Mouse (Mus musculus) Muller cell, postnatal 12 days (primary cell): ENCODE measurements around the gene Usp10.

ENCODE experiments used
- DNase-seq: peaks from one replicate; pipeline ENCODE4 v3.0.0-alpha.2; 2015; ENCODE audit errors: inconsistent ontology term

The Usp10 gene

DNA sequence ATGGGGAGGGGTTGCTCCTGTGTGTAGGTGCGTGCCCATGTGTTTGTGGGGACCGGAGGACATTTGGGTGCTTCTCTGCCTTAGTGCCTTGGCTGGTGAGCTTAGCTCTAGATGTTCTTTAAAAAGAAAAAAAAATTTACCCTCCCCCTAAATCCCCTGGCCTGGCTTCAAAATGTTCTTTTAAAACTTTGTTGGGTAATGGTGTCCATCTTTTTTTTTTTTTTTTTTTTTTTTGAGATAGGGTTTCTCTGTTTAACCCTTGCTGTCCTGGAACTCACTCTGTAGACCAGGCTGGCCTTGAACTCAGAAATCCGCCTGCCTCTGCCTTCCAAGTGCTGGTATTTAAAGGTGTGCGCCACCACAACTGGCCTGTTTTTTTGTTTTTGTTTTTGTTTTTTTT lies 5.1 kb downstream of the Usp10 start:
- no peak for DNase-seq

DNA sequence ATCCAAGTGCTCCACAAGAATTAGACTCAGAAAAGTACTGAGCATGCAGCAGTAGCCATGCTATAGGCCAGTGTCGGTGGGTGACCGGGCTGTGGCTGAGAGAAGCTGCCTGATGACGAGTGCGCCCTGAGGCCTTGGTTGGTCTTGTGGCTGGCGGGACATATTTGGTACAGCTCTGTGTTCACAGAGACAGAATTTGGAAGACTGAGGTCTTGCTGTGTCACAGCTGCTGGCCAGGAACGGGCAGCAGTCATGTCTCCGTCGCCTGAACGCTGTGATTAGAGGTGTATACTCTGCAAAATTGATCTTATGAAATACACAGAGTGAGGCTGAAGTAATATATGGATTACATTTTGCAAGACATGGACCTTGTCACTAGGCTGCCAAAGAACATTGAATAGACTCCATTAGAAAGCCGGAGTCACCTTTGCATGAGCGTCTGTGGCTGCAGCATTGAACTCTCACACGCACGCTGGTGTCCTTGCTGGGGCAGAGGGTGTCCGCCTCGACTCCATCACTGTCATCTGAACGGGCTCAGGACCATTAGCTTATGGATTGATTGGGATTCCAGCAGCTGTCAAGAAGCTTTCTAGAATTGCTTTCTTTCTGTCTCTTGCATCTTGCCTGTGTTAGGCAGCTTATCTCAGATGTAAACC lies 6.2 kb downstream of the Usp10 start:
- DNase-seq: peak; percentile 48

DNA sequence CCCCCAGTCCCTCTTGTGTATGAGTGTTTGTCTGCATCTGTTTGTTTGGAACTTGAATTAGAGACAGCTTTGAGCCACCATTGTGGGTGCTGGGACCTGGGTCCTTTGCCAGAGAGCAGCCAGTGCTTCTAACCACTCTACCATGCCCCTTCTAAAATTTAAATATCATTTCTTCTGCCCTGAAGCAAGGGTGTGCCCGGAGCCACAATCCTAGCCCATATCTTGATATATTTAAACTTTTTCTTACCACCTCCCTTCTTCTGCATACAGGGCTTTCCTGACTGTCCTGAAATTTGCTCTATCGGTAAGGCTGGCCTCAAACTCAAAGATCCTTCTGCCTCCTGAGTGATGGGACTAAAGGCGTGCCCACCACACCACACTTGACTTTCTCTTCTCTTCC lies 7.3 kb downstream of the Usp10 start:
- DNase-seq: no peak

DNA sequence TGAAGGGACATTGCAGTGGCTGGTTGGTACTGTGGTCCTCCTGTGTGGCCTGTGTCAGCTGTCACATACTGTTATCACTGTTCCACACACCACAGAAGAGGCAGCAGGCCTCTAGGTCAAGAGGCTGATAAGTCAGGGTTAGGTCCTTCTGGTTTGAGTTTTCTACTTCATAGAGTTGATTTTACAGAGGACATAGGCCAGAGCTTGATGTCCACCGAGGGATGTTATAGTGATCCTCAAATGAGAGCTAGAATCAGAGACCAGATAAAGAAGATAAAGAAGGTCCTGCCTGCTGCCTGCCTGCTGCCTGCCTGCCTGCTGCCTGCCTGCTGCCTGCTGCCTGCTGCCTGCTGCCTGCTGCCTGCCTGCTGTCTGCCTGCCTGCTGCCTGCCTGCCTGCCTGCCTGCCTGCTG lies 8.0 kb downstream of the Usp10 start:
- no peak for DNase-seq

DNA sequence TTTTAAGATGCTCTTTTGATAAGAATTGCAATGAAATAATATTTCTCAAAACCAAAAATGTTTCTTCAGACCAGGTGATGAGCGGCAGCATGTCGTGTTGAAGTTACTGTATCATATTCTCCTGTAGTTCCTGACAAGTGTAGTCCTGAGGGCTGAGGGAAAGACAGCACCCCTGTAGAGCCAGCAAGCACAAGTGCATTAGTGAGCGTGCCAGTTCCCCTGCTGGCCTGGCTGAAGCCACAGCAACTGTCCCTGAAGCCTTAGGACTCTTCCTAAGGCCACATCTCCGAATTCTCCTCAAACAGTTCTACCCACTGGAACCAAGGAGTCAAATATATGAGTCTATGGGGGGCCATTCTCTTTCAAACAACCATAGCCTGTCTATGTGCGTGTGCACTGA lies 13.1 kb downstream of the Usp10 start:
- DNase-seq: no peak

DNA sequence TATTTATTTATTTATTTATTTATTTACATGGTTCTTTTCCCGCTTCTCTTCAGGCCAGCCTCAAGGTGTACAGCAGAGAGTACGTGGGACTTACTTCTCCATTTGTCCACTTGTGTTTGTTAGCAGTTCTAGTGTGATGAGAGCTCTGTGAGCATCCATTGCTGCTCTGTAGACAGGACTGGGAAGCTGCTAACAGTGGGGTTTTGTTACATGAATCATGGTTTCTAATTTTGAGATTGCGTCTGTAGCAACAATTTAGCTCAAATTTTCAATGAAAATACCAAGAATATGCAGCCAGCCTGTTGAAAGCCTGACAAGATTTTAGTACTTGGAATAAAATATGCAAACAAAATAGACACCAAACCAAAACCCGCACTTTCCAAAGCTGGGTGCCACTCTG lies 15.3 kb downstream of the Usp10 start:
- no peak for DNase-seq

DNA sequence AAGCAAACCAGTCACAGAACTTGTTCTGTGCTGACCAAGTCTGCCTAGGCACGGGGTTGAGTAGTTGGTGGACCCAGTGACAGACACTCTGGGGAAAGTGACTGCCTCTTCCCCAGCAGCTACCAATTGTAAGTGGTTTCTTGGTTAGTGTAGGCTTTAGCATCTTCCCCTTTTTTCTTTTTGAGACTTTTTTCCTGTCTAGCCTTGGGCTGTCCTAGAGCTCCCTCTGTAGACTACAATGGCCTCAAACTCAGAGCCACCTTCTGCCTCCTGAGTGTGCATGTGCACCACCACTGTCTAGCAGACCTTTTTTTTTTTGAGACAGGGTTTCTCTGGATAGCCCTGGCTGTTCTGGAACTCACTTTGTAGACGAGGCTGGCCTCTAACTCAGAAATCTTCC lies 16.3 kb downstream of the Usp10 start:
- DNase-seq: no peak

DNA sequence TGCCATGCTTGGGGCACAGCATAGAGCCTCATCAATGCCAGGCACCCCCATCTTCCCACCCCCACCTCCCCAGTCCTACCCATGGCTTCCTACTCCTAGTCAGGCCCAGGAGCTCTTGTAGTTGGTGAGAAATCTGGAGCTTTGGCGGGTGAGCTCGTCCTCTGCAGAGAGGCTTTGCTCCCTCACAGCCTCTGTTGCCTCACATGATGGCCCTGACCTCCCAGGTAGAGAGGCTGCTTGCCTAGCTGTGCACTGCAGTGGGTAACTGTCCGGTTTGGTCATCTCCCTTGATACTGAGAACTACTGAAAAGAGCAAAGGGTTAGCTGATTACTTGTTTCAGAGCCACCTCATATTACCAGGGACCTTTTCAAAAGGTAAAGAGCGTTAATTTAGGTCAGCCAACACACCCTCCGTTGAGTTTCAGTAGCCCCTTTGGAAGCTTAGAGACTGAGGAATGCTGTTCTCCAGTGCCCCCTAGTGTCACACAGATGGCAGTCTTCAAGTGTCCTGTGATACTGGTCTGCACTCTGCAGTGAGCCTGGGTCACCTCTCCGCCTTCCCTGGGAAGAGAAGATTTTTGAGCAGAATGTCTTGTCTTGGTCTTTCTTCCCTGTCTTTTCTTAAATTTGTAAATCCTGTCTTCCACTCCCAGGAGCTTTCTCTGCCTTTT lies 17.4 kb downstream of the Usp10 start:
- peak; percentile 62 for DNase-seq

DNA sequence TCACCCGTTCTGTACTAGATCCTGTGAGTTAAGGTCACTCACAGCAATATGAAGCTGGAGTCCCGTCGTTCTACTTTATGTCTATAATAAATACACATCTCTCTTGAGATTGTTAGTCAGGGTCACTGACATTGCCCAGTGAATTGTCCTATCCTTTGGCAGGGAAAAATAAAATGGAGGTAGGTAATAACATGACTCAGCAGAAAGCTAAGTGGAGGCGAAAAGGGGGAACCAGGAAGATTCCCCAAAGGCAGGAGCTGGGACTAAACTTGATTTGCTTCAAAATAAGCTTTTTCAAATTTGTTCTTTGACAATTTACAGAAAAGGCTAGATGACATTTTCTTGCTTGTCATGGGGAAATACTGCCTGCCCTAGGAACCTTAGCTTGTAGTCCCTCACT lies 21.2 kb downstream of the Usp10 start:
- DNase-seq: no peak

DNA sequence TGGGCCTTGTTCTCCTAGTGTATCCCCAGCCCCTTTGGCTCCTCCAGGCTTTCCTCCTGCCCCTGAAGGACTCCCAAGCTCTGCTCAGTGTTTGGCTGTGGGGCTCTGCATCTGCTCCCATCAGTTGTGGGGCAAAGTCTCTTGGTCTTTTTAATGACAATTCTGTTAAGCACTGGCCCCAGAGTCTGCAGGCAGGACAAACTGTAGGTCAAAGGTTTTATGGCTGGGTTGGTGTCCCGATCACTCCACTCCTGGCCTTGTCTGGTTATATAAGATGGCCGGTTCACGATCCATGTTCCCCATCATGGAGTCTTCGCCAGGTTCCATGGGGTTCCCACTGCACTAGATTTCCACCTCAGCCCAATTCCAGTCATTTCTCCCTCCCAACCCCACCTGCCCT lies 23.5 kb downstream of the Usp10 start:
- DNase-seq: no peak

DNA sequence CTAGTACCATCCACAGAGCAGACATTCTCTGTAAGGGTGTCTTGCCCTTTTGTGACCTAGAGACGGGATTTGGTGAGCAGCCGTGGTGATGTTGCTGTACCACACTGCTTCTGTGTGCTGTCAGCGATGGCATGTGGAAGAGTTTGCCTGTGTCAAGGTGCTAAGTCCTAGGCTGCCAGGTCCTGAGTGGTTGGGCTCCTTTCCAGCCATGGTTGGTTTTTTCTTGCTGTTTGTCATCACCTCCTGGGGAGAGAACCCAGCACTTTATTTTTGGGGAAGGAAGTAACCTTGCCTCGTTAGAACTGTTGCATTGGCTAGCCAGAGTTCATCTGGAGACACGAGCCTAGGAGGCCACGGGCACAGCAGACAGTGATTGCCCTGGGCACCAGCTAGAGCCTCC lies 25.4 kb downstream of the Usp10 start:
- DNase-seq: no peak

DNA sequence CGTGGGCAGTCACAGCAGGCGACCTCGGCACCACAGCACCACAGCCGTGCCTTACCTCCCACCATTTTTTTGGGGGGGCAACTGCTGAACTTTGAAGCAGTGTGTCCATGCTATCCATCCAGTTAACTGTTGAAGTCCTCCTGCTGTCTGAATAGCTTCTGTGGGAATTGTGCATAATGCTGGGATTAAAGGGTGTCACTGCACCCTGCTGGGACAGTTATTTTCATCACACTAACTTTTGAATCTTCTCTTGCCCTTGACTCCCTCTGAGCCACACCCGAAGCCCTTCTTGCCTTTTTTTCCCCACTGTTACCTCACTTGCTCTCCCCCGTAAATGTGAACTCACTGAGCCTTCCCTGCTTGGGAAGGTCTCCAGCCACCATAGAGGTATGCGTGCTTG lies 28.3 kb downstream of the Usp10 start:
- no peak for DNase-seq

DNA sequence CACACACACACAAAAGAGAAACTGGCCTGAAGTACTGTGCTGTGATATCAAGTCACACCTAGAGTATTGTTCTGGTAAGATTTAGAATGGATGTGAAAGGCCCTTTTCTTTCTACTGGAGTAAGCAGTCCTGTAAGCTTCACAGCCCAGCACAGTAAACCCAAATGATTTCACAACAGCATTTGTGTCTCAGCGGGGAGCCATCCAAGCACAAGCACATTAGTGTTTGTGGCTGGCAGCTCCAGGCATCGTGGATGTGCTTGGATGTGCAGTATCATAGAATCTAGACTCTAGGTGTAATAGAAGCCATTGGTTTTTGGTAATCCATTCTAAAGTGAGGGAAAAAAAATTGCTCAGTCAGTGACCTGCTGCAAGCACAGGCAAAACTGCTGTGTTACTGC lies 29.2 kb downstream of the Usp10 start:
- no peak for DNase-seq

DNA sequence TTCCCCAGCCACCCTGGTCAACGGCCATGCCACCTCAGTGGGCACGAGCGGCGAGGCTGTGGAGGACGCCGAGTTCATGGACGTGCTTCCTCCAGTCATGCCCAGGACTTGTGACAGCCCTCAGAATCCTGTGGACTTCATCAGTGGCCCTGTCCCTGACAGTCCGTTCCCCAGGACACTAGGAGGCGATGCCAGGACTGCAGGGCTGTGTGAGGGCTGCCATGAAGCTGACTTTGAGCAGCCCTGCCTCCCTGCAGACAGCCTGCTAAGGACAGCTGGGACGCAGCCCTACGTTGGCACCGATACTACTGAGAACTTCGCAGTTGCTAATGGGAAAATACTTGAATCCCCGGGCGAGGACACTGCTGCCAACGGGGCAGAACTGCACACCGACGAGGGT lies 31.3 kb downstream of the Usp10 start:
- no peak for DNase-seq

DNA sequence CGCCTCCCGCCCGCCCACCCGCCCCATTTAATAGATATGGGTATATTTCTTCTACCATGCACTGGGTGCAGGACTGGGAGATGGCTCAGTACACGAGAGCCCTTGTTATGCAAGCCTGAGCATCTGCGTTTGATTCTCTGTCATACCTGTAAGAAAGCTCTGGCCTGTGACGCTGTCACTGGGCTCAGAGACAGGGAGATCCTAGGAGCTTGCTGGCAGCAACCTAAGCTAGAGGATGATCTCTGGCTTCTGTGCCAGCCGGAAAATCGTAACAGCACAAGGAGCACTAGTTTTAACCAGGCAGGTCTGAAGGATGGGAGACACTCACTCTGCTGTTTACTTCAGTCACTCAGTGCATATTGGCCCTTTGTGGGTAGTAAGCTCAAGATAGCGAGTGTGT lies 33.5 kb downstream of the Usp10 start:
- DNase-seq: no peak

DNA sequence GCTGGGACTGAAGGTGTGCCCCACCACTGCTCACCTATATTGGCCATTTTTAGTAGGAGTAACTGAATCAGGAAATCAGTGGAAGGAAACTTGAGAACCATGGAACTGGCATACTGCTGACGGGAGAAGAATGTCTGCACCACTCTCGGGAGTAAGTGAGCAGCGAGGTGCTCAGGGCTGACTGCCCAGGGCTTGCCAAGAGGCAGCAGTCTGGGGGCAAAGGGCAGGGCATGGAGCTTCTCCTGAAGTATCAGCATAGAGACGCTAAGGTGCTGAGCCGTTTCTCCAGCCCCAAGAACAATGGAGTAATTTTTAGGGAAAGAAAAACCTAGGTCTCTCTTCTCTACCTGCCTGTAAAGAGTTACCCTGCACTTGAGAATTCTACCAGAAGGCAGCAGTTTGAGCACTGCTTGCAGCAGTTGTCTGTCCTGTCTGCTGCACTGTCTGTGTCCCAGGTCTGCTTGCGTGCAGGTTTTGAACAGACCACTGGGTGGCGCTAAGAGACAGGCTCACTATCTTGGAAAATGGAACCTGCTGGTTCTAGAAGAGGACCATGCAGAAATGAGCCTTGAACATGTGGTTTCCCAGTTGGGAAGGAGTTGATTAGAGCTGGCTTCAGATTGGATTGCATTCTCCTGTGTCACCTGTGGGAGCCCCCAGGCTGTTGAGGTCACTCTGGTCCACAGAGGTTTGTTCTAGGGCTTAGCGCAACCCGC lies 34.1 kb downstream of the Usp10 start:
- peak; percentile 56 for DNase-seq

DNA sequence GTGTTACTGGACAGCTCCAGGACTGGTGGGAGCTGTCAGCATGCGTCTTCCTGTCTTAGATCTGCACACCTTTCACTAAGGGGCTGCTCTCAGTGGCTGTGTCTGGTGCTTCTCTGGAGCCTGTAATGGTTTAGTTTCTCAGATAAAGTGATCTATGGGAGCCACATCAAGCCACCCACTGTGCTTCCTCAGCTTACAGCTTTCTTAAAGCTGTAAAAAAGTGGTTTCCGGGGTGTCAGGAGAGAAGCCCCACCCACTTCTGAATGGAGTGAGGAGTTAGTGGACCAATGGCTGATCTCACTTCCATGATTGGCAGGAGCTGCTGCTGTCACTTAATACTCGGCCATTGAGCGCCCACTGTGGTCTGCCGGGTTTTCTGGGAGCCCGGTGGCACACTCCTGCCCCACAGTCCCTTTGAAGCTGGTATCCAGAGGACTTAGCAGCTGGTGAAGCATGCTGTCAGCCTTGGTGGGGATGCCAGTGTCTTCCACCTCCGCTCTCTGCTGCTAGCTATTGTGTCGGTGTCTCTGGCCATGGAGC lies 36.2 kb downstream of the Usp10 start:
- DNase-seq: no peak

DNA sequence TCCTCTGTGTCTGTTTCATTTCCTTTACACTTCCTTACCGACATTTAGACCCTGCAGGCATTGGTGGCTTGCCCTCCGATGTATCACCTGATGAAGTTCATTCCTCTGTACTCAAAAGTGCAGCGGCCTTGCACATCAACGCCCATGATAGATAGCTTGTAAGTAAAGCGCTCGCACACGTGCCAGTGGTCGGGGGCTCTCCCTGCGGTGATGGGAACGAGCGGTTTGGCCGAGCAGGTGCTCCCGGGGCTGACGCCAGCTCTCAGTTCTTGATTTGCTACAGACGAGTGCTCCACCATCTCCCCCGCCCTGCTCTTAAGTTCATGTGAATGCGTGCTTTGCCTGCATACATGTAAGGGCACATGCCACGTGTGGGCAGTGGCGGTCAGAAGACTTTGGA lies 37.5 kb downstream of the Usp10 start:
- DNase-seq: no peak

DNA sequence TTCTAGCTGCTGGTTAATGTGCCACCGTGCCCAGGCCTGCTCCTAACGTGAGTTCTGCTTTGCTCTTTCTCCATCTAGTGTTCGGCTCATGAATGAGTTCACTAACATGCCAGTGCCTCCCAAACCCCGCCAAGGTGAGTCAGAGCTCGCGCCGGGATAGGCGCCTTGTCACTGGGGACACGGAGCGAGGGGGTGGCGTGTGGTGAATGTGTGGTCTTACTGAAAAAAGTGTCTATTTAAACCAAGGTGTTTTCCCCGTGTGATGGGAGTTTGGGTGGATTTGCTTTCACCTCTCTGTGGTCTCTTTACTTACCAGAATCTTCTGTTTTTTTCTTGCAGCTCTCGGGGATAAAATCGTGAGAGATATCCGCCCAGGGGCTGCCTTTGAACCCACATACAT lies 38.2 kb downstream of the Usp10 start:
- no peak for DNase-seq

DNA sequence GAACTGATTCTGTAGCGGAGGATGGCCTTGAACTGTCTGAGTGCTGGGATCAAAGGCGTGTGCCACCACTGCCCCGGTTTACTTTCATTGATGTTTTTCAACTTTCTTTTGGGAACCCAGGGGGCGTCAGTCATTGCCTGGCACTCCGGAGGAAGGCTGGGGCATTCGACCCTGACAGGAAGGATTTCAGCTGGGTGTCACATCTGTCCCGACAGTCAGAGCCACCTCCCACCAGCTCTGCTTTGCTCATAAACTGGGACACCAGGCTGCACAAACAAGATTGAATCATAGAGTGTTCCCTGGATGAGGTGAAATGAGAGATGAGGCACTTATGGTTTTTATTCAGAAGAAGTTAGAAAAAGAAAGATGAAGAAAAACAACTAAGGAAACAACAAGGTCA lies 42.1 kb downstream of the Usp10 start:
- DNase-seq: no peak

DNA sequence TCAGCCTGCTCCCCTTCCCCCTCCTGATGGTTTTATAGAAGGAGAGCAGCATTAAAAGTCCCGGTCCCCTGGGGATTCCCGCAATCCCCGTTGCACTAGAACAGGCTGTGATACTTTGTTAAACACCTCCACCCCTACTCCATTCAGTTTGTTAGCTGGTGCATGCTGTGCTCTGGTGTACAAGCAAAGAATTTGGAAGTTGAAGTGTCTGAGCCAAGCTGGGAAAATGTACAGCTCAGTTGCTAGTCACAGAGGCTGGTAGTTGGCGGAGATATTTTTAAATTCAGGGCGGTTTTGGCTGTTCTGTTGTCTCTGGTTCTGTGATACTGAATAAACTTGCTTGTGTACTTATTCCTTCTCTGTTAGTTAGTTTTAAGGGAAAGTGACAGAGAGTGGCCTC lies 42.6 kb downstream of the Usp10 start:
- peak; percentile 40 for DNase-seq

DNA sequence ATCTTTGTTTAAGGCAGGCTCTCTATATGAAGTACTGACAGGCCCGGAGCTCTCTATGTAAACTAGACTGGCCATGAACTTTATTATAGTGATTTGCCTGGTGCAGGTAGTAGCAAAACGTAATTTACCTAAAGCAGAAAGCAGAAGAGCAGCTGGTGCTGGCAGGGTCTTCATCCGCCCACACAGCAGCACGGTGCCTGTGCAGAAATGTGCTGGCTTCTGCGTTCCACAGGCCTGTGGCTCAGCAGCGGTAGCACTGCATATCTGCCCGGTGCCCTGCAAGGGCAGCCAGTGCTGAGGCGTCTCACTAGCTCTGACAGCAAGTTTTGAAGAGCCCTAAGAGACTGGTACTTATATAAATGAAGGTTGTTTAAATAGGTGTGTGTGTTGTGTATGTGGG lies 45.2 kb downstream of the Usp10 start:
- no peak for DNase-seq

DNA sequence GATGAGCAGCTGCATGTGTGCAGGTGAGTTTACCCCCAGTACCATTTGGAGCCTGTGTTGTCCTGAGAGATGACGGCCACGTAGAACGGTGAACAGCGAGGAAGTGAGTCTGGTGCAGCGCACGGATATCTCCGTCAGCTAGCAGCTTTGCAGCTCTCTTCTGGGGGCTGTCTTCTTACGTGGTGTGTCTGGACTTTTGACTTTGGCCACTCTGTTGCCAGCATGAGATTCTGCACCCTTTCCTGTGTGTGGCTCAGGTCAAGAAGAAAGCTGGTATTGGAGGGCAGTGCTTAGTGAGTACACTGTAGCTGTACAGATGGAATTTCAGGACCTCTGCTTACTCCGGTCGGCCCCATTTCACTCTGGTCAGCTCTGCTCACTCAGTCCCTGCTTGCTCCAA lies 47.9 kb downstream of the Usp10 start:
- DNase-seq: no peak
